Mouse (Mus musculus) C2C12 (cell line): ENCODE results near the gene Mag. TPM values are rescaled to one million over a fixed set of nuclear protein-coding genes. Genes with fewer than 3 reads are reported as not detected.

Source experiments
- H3K27me3 ChIP-seq: one replicate; pipeline ENCODE4 v1.6.1; 2011; ENCODE audit not compliant: control insufficient read depth, insufficient read depth, insufficient read length
- H3K36me3 ChIP-seq: one replicate; pipeline ENCODE4 v1.6.1; 2011; ENCODE audit not compliant: control insufficient read depth, insufficient read depth
- H3K4me3 ChIP-seq: one replicate; pipeline ENCODE4 v1.5.1; 2011; ENCODE audit warnings: mild to moderate bottlenecking, control low read depth; ENCODE audit not compliant: poor library complexity, insufficient read depth, severe bottlenecking
- H3K79me2 ChIP-seq: one replicate; pipeline ENCODE4 v1.6.1; 2011; ENCODE audit not compliant: control insufficient read depth, insufficient read depth
- H3K79me3 ChIP-seq: one replicate; pipeline ENCODE4 v1.6.1; 2011; ENCODE audit warnings: low read depth, control low read depth
- H3ac ChIP-seq: one replicate; pipeline ENCODE3; 2011; ENCODE audit warnings: low read depth; ENCODE audit not compliant: control insufficient read depth, insufficient read length
- CEBPB ChIP-seq: IDR thresholded peaks from one replicate; pipeline ENCODE4 v1.6.1; 2011; ENCODE audit warnings: low read depth, mild to moderate bottlenecking, control low read depth, moderate library complexity
- CTCF ChIP-seq: IDR thresholded peaks from one replicate; pipeline ENCODE4 v1.5.1; 2011; ENCODE audit not compliant: control insufficient read depth, insufficient read depth, insufficient read length
- FOSL1 ChIP-seq: IDR thresholded peaks from one replicate; pipeline ENCODE4 v1.8.0; 2011; ENCODE audit warnings: mild to moderate bottlenecking, low read length; ENCODE audit not compliant: poor library complexity, insufficient read depth, severe bottlenecking
- MAX ChIP-seq: IDR thresholded peaks from one replicate; pipeline ENCODE4 v1.6.1; 2011; ENCODE audit warnings: mild to moderate bottlenecking, control low read depth
- MYOD1 ChIP-seq: IDR thresholded peaks from one replicate; pipeline ENCODE4 v1.6.1; 2011; ENCODE audit warnings: low read depth; ENCODE audit not compliant: control insufficient read depth, insufficient read length
- MYOG ChIP-seq: IDR thresholded peaks from one replicate; pipeline ENCODE4 v1.6.1; 2011; ENCODE audit not compliant: control insufficient read depth, insufficient read length; ENCODE audit errors: extremely low read depth
- USF1 ChIP-seq: IDR thresholded peaks from one replicate; pipeline ENCODE4 v1.6.1; 2011; ENCODE audit warnings: low read depth, mild to moderate bottlenecking, control low read depth, moderate library complexity
- polyA plus RNA-seq: library from polyadenylated mRNA; unstranded; fragments of >200 nt; fragmentation: generic; extraction: Trizol; gene quantifications from one replicate; pipeline ENCODE4 v1.2.1, GENCODE M21; 2012; ENCODE audit warnings: missing spikeins

Gene Mag
- polyA plus RNA-seq, 1 experiment, result 0.05 TPM

- Histone ChIP-seq H3K27me3 (peaks cover 13% of the 10 kb centered on the region), H3ac (no peak overlapping the region), H3K4me3 (no peak overlapping the region), H3K36me3 (no peaks in the 10 kb centered on the region), H3K79me3 (no peaks in the 10 kb centered on the region), H3K79me2 (no peaks in the 10 kb centered on the region)
- TF ChIP-seq MYOD1, result no peak
- TF ChIP-seq FOSL1, result no peak
- no peak for TF ChIP-seq USF1
- TF ChIP-seq MAX, result no peak
- no peak for TF ChIP-seq CEBPB
- TF ChIP-seq CTCF, result no peak
- no peak for TF ChIP-seq MYOG
Measured at GRCm38 (mm10) chr7:30887568-30888188, 27.0 kb downstream of the Mag start.

- no peak overlapping the region for H3ac ChIP-seq
- H3K79me3 ChIP-seq, result no peaks in the 10 kb centered on the region
- H3K36me3 ChIP-seq, result no peaks in the 10 kb centered on the region
- H3K79me2 ChIP-seq, result no peaks in the 10 kb centered on the region
- no peak for TF ChIP-seq CTCF
- TF ChIP-seq MYOG, result no peak
- TF ChIP-seq USF1, result no peak
- TF ChIP-seq MYOD1, result no peak
- TF ChIP-seq CEBPB, result no peak
- TF ChIP-seq MAX, result no peak
- TF ChIP-seq FOSL1, result no peak
- H3K4me3 ChIP-seq, result no peak overlapping the region
- H3K27me3 ChIP-seq, result peaks cover 8% of the 10 kb centered on the region
Measured at GRCm38 (mm10) chr7:30886852-30887251, 27.8 kb downstream of the Mag start.

- H3K79me2 ChIP-seq, result no peaks in the 10 kb centered on the region
- H3K79me3 ChIP-seq, result no peaks in the 10 kb centered on the region
- peaks cover 9% of the 10 kb centered on the region for H3K27me3 ChIP-seq
- no peak for TF ChIP-seq USF1
- TF ChIP-seq MYOD1, result no peak
- no peak for TF ChIP-seq FOSL1
- no peak for TF ChIP-seq MYOG
- TF ChIP-seq MAX, result no peak
- TF ChIP-seq CEBPB, result no peak
- TF ChIP-seq CTCF, result no peak
- no peak overlapping the region for H3ac ChIP-seq
- H3K36me3 ChIP-seq, result no peaks in the 10 kb centered on the region
- no peak overlapping the region for H3K4me3 ChIP-seq
Measured at GRCm38 (mm10) chr7:30884047-30884446, 30.6 kb downstream of the Mag start.

GRCm38 (mm10) chr7:30881367-30881766, 33.3 kb downstream of the Mag start:
- no peaks in the 10 kb centered on the region for H3K79me2 ChIP-seq
- no peaks in the 10 kb centered on the region for H3K79me3 ChIP-seq
- no peak overlapping the region for H3K4me3 ChIP-seq
- peaks cover 10% of the 10 kb centered on the region for H3K27me3 ChIP-seq
- H3K36me3 ChIP-seq, result no peaks in the 10 kb centered on the region
- TF ChIP-seq USF1 (no peak), MYOG (no peak), CTCF (no peak), MYOD1 (no peak), MAX (no peak), FOSL1 (no peak)
- H3ac ChIP-seq, result no peak overlapping the region

- H3K27me3 ChIP-seq, result peaks cover 16% of the 10 kb centered on the region
- no peaks in the 10 kb centered on the region for H3K36me3 ChIP-seq
- no peaks in the 10 kb centered on the region for H3K79me3 ChIP-seq
- no peak within 1 kb of the TSS for H3ac ChIP-seq
- no peaks in the 10 kb centered on the region for H3K79me2 ChIP-seq
- TF ChIP-seq MYOD1 (no peak), MYOG (no peak), USF1 (no peak), MAX (no peak), CEBPB (no peak), FOSL1 (no peak), CTCF (no peak)
- H3K4me3 ChIP-seq, result no peak within 1 kb of the TSS
Measured at GRCm38 (mm10) chr7:30880176-30880575, 34.5 kb downstream of the Mag start, which contains the start of gene Cd22. TSS of gene Cd22 (minus strand) at chr7:30880342.

- no peaks in the 10 kb centered on the region for H3K36me3 ChIP-seq
- H3K4me3 ChIP-seq, result no peak overlapping the region
- TF ChIP-seq CTCF, result no peak
Measured at GRCm38 (mm10) chr7:30878950-30879349, 35.7 kb downstream of the Mag start.

More at GRCm38 (mm10) chr7:30878950-30879349, 35.7 kb downstream of the Mag start:
- Histone ChIP-seq H3ac (no peak overlapping the region), H3K79me2 (no peaks in the 10 kb centered on the region), H3K27me3 (peaks cover 16% of the 10 kb centered on the region), H3K79me3 (no peaks in the 10 kb centered on the region)
